Mouse (Mus musculus): ENCODE measurements around the gene Afm.

Afm gene

GRCm38 (mm10) chr5:90518356-90519100 lies at the start of gene Afm:
Gene Afm, plus strand, starts transcription at chr5:90518932.
- no peak for DNase-seq

- DNase-seq: no peak
Observed at GRCm38 (mm10) chr5:90470836-90471235, 47.9 kb upstream of the Afm start.

GRCm38 (mm10) chr5:90473902-90474301 lies 44.8 kb upstream of the Afm start:
- no peak for DNase-seq

- no peak for DNase-seq
Observed at GRCm38 (mm10) chr5:90474369-90474768, 44.4 kb upstream of the Afm start.

- DNase-seq: no peak
Observed at GRCm38 (mm10) chr5:90476741-90477140, 42.0 kb upstream of the Afm start.

GRCm38 (mm10) chr5:90477308-90478140 lies 41.2 kb upstream of the Afm start:
- no peak for DNase-seq

GRCm38 (mm10) chr5:90478886-90479285 lies 39.8 kb upstream of the Afm start:
- no peak for DNase-seq

- no peak for DNase-seq
Observed at GRCm38 (mm10) chr5:90485597-90485996, 33.1 kb upstream of the Afm start.

- DNase-seq: no peak
Observed at GRCm38 (mm10) chr5:90488323-90488722, 30.4 kb upstream of the Afm start.

GRCm38 (mm10) chr5:90490518-90490917 lies 28.2 kb upstream of the Afm start, which contains the start of gene Afp:
Gene Afp, plus strand, starts transcription at chr5:90490737.
- DNase-seq: no peak

- DNase-seq: no peak
Observed at GRCm38 (mm10) chr5:90492440-90492839, 26.3 kb upstream of the Afm start.

- no peak for DNase-seq
Observed at GRCm38 (mm10) chr5:90494308-90494707, 24.4 kb upstream of the Afm start.

- no peak for DNase-seq
Observed at GRCm38 (mm10) chr5:90499509-90499908, 19.2 kb upstream of the Afm start.

GRCm38 (mm10) chr5:90500714-90501113 lies 18.0 kb upstream of the Afm start:
- DNase-seq: no peak

- DNase-seq: no peak
Observed at GRCm38 (mm10) chr5:90501752-90502151, 17.0 kb upstream of the Afm start.

- DNase-seq: no peak
Observed at GRCm38 (mm10) chr5:90504742-90505141, 14.0 kb upstream of the Afm start.

- DNase-seq: no peak
Observed at GRCm38 (mm10) chr5:90506507-90506906, 12.2 kb upstream of the Afm start.

- no peak for DNase-seq
Observed at GRCm38 (mm10) chr5:90507411-90507949, 11.3 kb upstream of the Afm start.

GRCm38 (mm10) chr5:90509828-90510592 lies 8.7 kb upstream of the Afm start:
- no peak for DNase-seq

GRCm38 (mm10) chr5:90512288-90512955 lies 6.3 kb upstream of the Afm start:
- DNase-seq: no peak

GRCm38 (mm10) chr5:90515561-90515960 lies 3.2 kb upstream of the Afm start:
- DNase-seq: no peak

- peak; percentile 54 for DNase-seq
Observed at GRCm38 (mm10) chr5:90551191-90551590, 32.5 kb downstream of the Afm start.
